ENCODE assay signal across 28 mouse cellular contexts in genomic region chr2:171638931-171639330, GRCm38 (mm10).
DNase-seq lines count a peak whose midpoint lies in the region; ATAC-seq and TF ChIP-seq lines count a peak whose summit lies in the region.
"Had no signal": no experiment of that assay in that cellular context is flagged by ENCODE, and none has a peak within 500 bp of the region (broad histone marks: within the 10 kb centered on the region; RNA-seq: fewer than 3 reads in every experiment).

No protein-coding gene starts in this region.

- no peak overlapping the region for H3K27ac ChIP-seq in heart, adult 2 months
- H3K27ac ChIP-seq in lung, postnatal 0 days (ENCODE audit: low read length), result no peak overlapping the region
- no peak overlapping the region for H3K27ac ChIP-seq in ES-E14 (ENCODE audit: insufficient read depth, low read depth, low read length, poor library complexity, severe bottlenecking)
- H3K27ac ChIP-seq in limb, embryonic 10.5 days, result peak overlapping the region; percentile 9; the same call in 1 of the 2 replicates
- no peak overlapping the region for H3K27ac ChIP-seq in left cerebral cortex, adult 2 months
- H3K27ac ChIP-seq: embryonic facial prominence, embryonic 10.5 days; embryonic facial prominence, embryonic 13.5 days; forebrain, embryonic 12.5 days; forebrain, embryonic 15.5 days; heart, embryonic 15.5 days; hindbrain, embryonic 10.5 days; hindbrain, embryonic 13.5 days had no signal

- no peaks in the 10 kb centered on the region for H3K4me1 ChIP-seq in heart, adult 2 months (ENCODE audit: control insufficient read depth, insufficient read depth, low read length)
- H3K4me1 ChIP-seq in lung, postnatal 0 days (ENCODE audit: insufficient read depth, low read depth, low read length), result no peaks in the 10 kb centered on the region
- H3K4me1 ChIP-seq in ES-E14 (ENCODE audit: control insufficient read depth in 2 of 2, insufficient read depth in 2 of 2, low read length in 2 of 2, poor library complexity in 1 of 2), result peaks cover 0 to 2% of the 10 kb centered on the region in 2 experiments; a peak in 2 of 4 replicates
- H3K4me1 ChIP-seq in limb, embryonic 10.5 days, result peaks cover 64% of the 10 kb centered on the region
- H3K4me1 ChIP-seq: embryonic facial prominence, embryonic 10.5 days; heart, embryonic 12.5 days; heart, embryonic 15.5 days had no signal

- WGBS in heart, adult 2 months, result 89% methylated on average over 6 of the region's 6 CpGs
- 94% methylated on average over 6 of the region's 6 CpGs for WGBS in lung, postnatal 0 days
- 93% methylated on average over 6 of the region's 6 CpGs for WGBS in limb, embryonic 10.5 days

- H3K9me3 ChIP-seq in lung, postnatal 0 days (ENCODE audit: low read length), result no peaks in the 10 kb centered on the region
- H3K9me3 ChIP-seq in ES-E14 (ENCODE audit: control insufficient read depth, insufficient read depth, low read depth, low read length), result no peaks in the 10 kb centered on the region
- no peaks in the 10 kb centered on the region for H3K9me3 ChIP-seq in limb, embryonic 10.5 days (replicated peaks)
- H3K9me3 ChIP-seq: embryonic facial prominence, embryonic 10.5 days; embryonic facial prominence, embryonic 13.5 days; forebrain, embryonic 12.5 days; forebrain, embryonic 15.5 days; heart, embryonic 12.5 days; heart, embryonic 15.5 days; hindbrain, embryonic 10.5 days; hindbrain, embryonic 13.5 days had no signal

- no peak for TF ChIP-seq POLR2A in heart, adult 2 months (IDR thresholded peaks at IDR 0.05; ENCODE audit: insufficient read depth, low read depth, low read length)

- H3K27me3 ChIP-seq in heart, adult 2 months (ENCODE audit: control insufficient read depth, insufficient read depth, low read length), result no peaks in the 10 kb centered on the region; the same call in 1 of the 2 replicates
- H3K27me3 ChIP-seq in lung, postnatal 0 days (replicated peaks; ENCODE audit: insufficient read depth, low read length), result no peaks in the 10 kb centered on the region
- no peaks in the 10 kb centered on the region for H3K27me3 ChIP-seq in limb, embryonic 10.5 days (ENCODE audit: low read depth, poor library complexity, severe bottlenecking)
- H3K27me3 ChIP-seq: embryonic facial prominence, embryonic 13.5 days; forebrain, embryonic 12.5 days; forebrain, embryonic 15.5 days; heart, embryonic 12.5 days; heart, embryonic 15.5 days; hindbrain, embryonic 13.5 days had no signal

- no peaks in the 10 kb centered on the region for H3K36me3 ChIP-seq in heart, adult 2 months (ENCODE audit: control insufficient read depth, insufficient read depth, low read length)
- H3K36me3 ChIP-seq in lung, postnatal 0 days (ENCODE audit: insufficient read depth, low read length), result no peaks in the 10 kb centered on the region
- no peaks in the 10 kb centered on the region for H3K36me3 ChIP-seq in ES-E14 (ENCODE audit: control insufficient read depth, insufficient read depth, low read length, poor library complexity, severe bottlenecking)
- H3K36me3 ChIP-seq in limb, embryonic 10.5 days, result no peaks in the 10 kb centered on the region
- H3K36me3 ChIP-seq: embryonic facial prominence, embryonic 10.5 days; embryonic facial prominence, embryonic 13.5 days; forebrain, embryonic 12.5 days; forebrain, embryonic 15.5 days; heart, embryonic 12.5 days; heart, embryonic 15.5 days; hindbrain, embryonic 10.5 days; hindbrain, embryonic 13.5 days had no signal

- no peak overlapping the region for H3K9ac ChIP-seq in heart, adult 2 months (ENCODE audit: low read depth, low read length)
- no peak overlapping the region for H3K9ac ChIP-seq in lung, postnatal 0 days (replicated peaks; ENCODE audit: low read depth)
- no peak overlapping the region for H3K9ac ChIP-seq in ES-E14 (ENCODE audit: insufficient read depth, low read depth, low read length, poor library complexity, severe bottlenecking)
- H3K9ac ChIP-seq: embryonic facial prominence, embryonic 13.5 days; forebrain, embryonic 12.5 days; forebrain, embryonic 15.5 days; heart, embryonic 12.5 days; heart, embryonic 15.5 days; hindbrain, embryonic 13.5 days had no signal

- H3K4me3 ChIP-seq in heart, adult 2 months, result no peak overlapping the region
- no peak overlapping the region for H3K4me3 ChIP-seq in lung, postnatal 0 days (ENCODE audit: low read depth, low read length)
- no peak overlapping the region for H3K4me3 ChIP-seq in ES-E14 (ENCODE audit: insufficient read depth in 1 of 2, low read depth in 1 of 2, low read length in 2 of 2, poor library complexity in 1 of 2, severe bottlenecking in 1 of 2)
- no peak overlapping the region for H3K4me3 ChIP-seq in limb, embryonic 10.5 days
- no peak overlapping the region for H3K4me3 ChIP-seq in left cerebral cortex, adult 2 months
- H3K4me3 ChIP-seq: embryonic facial prominence, embryonic 10.5 days; embryonic facial prominence, embryonic 13.5 days; erythroblast, embryonic 14.5 days; forebrain, embryonic 12.5 days; forebrain, embryonic 15.5 days; heart, embryonic 12.5 days; heart, embryonic 15.5 days; hindbrain, embryonic 10.5 days; hindbrain, embryonic 13.5 days had no signal

- in situ Hi-C loops in ES-E14 (cut with MboI; ENCODE audit: low sequenced_read_pairs in 2 of 2, unreplicated experiment in 2 of 2), result no loop called here

- H3K79me2 ChIP-seq in heart, adult 2 months (replicated peaks; ENCODE audit: control insufficient read depth, insufficient read depth, low read length), result no peaks in the 10 kb centered on the region

- ATAC-seq in lung, postnatal 0 days, result no peak
- ATAC-seq: forebrain, embryonic 15.5 days; hindbrain, embryonic 16.5 days had no signal

- TF ChIP-seq EP300 in heart, adult 2 months (IDR thresholded peaks at IDR 0.05; ENCODE audit: insufficient read depth, low read depth, low read length), result no peak
- TF ChIP-seq EP300 in lung, postnatal 0 days (IDR thresholded peaks at IDR 0.05), result no peak

- peak; percentile 85 for DNase-seq in heart, adult 11 months
- DNase-seq in heart, adult 2 months, result no peak
- DNase-seq in lung, postnatal 0 days (ENCODE audit: low spot score), result peak; percentile 14
- no peak for DNase-seq in lung, postnatal 25 days (ENCODE audit: low spot score)
- peak; percentile 26 for DNase-seq in ES-E14 (ENCODE audit: low read depth, low spot score)
- DNase-seq in limb, embryonic 10.5 days (ENCODE audit: low spot score), result no peak
- DNase-seq in left cerebral cortex, adult 2 months (ENCODE audit: extremely low spot score in 1 of 2, low spot score in 2 of 2), result no peak
- no peak for DNase-seq in kidney, postnatal 36 days
- DNase-seq: adrenal gland, adult 2 months; adrenal gland, postnatal 14 days; cerebellum, adult 11 months; cerebellum, adult 2 months; cerebellum, postnatal 10 days; cerebellum, postnatal 36 days; embryo, embryonic 11 days; gastrocnemius, postnatal 25 days; heart, postnatal 10 days; heart, postnatal 36 days had no signal

- intact Hi-C loops in heart, adult 2 months (cut with DNase I), result no loop called here
- intact Hi-C loops in left cerebral cortex, adult 2 months (cut with DNase I), result no loop called here

- TF ChIP-seq CTCF in heart, adult 2 months (IDR thresholded peaks at IDR 0.05), result no peak
- no peak for TF ChIP-seq CTCF in lung, postnatal 0 days (IDR thresholded peaks at IDR 0.05)
- TF ChIP-seq CTCF in left cerebral cortex, adult 2 months (IDR thresholded peaks at IDR 0.05), result no peak

- H3K4me2 ChIP-seq in lung, postnatal 0 days (replicated peaks; ENCODE audit: low read depth, low read length), result no peak overlapping the region
- H3K4me2 ChIP-seq: embryonic facial prominence, embryonic 13.5 days; forebrain, embryonic 12.5 days; forebrain, embryonic 15.5 days; heart, embryonic 12.5 days; heart, embryonic 15.5 days; hindbrain, embryonic 13.5 days had no signal

TF ChIP-seq in ES-E14, 5 proteins besides CTCF, POLR2A, EP300 and RAD21:
- TF ChIP-seq MAFK (IDR thresholded peaks at IDR 0.05; ENCODE audit: insufficient read depth, low read depth, low read length) (no peak), HCFC1 (IDR thresholded peaks at IDR 0.05; ENCODE audit: borderline replicate concordance, insufficient read depth, low read length) (no peak), ZNF384 (IDR thresholded peaks at IDR 0.05; ENCODE audit: low read depth, low read length) (no peak), CHD2 (IDR thresholded peaks at IDR 0.05; ENCODE audit: low read depth, low read length) (no peak), ZC3H11A (IDR thresholded peaks at IDR 0.05; ENCODE audit: borderline replicate concordance, low read depth, low read length) (no peak)

Comparison
In these comparisons a context has a peak if more than half of its experiments do, and no peak if none do; other contexts are left out.
1. DNase-seq: peak in heart, adult 11 months (single experiment), lung, postnatal 0 days (single experiment) and ES-E14 (single experiment); none in heart, adult 2 months (0 of 2), lung, postnatal 25 days (single experiment), limb, embryonic 10.5 days (single experiment), left cerebral cortex, adult 2 months (0 of 2) and kidney, postnatal 36 days (0 of 2).